Mouse (Mus musculus): ENCODE measurements around the gene Raet1e. TPM values are rescaled to one million over a fixed set of nuclear protein-coding genes. Genes with fewer than 3 reads are reported as not detected.
"Not testable (repeated sequence)": the region's sequence is repeated elsewhere in the genome, so short reads cannot be mapped to it uniquely, and the experiment has no call there.

Gene Raet1e
- polyA plus RNA-seq, 1 experiment from 2014 or later, result 2.3 TPM

- H3K4me3 ChIP-seq (ENCODE audit: low read length), result peak overlapping the region; percentile 12; the same call in 1 of the 2 replicates
Measured at GRCm38 (mm10) chr10:22163705-22164583, 5.6 kb downstream of the Raet1e start.

GRCm38 (mm10) chr10:22165328-22166003, 7.1 kb downstream of the Raet1e start:
- not testable (repeated sequence) for H3K27me3 ChIP-seq (ENCODE audit: control insufficient read depth, insufficient read depth, low read length); H3K4me1 ChIP-seq (ENCODE audit: control insufficient read depth, insufficient read depth, low read length); H3K4me2 ChIP-seq (ENCODE audit: low read depth, low read length); H3K27ac ChIP-seq (ENCODE audit: low read length); ATAC-seq (replicated peaks; ENCODE audit: extremely low read depth, insufficient read depth, low FRiP score); H3K9me3 ChIP-seq (replicated peaks; ENCODE audit: control insufficient read depth, low read length); H3K4me3 ChIP-seq (ENCODE audit: low read length); H3K9ac ChIP-seq (ENCODE audit: low read length); H3K36me3 ChIP-seq (ENCODE audit: control insufficient read depth, insufficient read depth)
- WGBS, result 57% methylated on average over 5 of the region's 5 CpGs

More at GRCm38 (mm10) chr10:22163705-22164583, 5.6 kb downstream of the Raet1e start:
- not testable (repeated sequence) for H3K27ac ChIP-seq (ENCODE audit: low read length); H3K9ac ChIP-seq (ENCODE audit: low read length); H3K4me1 ChIP-seq (ENCODE audit: control insufficient read depth, insufficient read depth, low read length); H3K9me3 ChIP-seq (replicated peaks; ENCODE audit: control insufficient read depth, low read length); H3K36me3 ChIP-seq (ENCODE audit: control insufficient read depth, insufficient read depth); ATAC-seq (replicated peaks; ENCODE audit: extremely low read depth, insufficient read depth, low FRiP score)
- Histone ChIP-seq H3K4me2 (ENCODE audit: low read depth, low read length) (peak overlapping the region; percentile 48), H3K27me3 (ENCODE audit: control insufficient read depth, insufficient read depth, low read length) (peaks cover 12% of the 10 kb centered on the region)
- 30% methylated on average over 14 of the region's 16 CpGs for WGBS

- H3K4me1 ChIP-seq (ENCODE audit: control insufficient read depth, insufficient read depth, low read length); ATAC-seq (replicated peaks; ENCODE audit: extremely low read depth, insufficient read depth, low FRiP score); H3K27ac ChIP-seq (ENCODE audit: low read length); H3K9ac ChIP-seq (ENCODE audit: low read length); H3K4me2 ChIP-seq (ENCODE audit: low read depth, low read length); H3K27me3 ChIP-seq (ENCODE audit: control insufficient read depth, insufficient read depth, low read length); H3K36me3 ChIP-seq (ENCODE audit: control insufficient read depth, insufficient read depth); H3K4me3 ChIP-seq (ENCODE audit: low read length); H3K9me3 ChIP-seq (replicated peaks; ENCODE audit: control insufficient read depth, low read length): not testable (repeated sequence)
- WGBS, result 61% methylated on average over 2 of the region's 2 CpGs
Measured at GRCm38 (mm10) chr10:22166025-22166424, 7.7 kb downstream of the Raet1e start.

- ATAC-seq (replicated peaks; ENCODE audit: extremely low read depth, insufficient read depth, low FRiP score); H3K36me3 ChIP-seq (ENCODE audit: control insufficient read depth, insufficient read depth); H3K4me3 ChIP-seq (ENCODE audit: low read length); H3K27me3 ChIP-seq (ENCODE audit: control insufficient read depth, insufficient read depth, low read length); H3K4me2 ChIP-seq (ENCODE audit: low read depth, low read length); H3K9ac ChIP-seq (ENCODE audit: low read length); H3K27ac ChIP-seq (ENCODE audit: low read length); H3K4me1 ChIP-seq (ENCODE audit: control insufficient read depth, insufficient read depth, low read length); H3K9me3 ChIP-seq (replicated peaks; ENCODE audit: control insufficient read depth, low read length): not testable (repeated sequence)
- 65% methylated on average over 1 of the region's 1 CpGs for WGBS
Measured at GRCm38 (mm10) chr10:22167061-22167460, 8.7 kb downstream of the Raet1e start.

GRCm38 (mm10) chr10:22169116-22169515, 10.7 kb downstream of the Raet1e start:
- H3K4me3 ChIP-seq (ENCODE audit: low read length); H3K4me2 ChIP-seq (ENCODE audit: low read depth, low read length); H3K27ac ChIP-seq (ENCODE audit: low read length); H3K27me3 ChIP-seq (ENCODE audit: control insufficient read depth, insufficient read depth, low read length); ATAC-seq (replicated peaks; ENCODE audit: extremely low read depth, insufficient read depth, low FRiP score); H3K36me3 ChIP-seq (ENCODE audit: control insufficient read depth, insufficient read depth); H3K9ac ChIP-seq (ENCODE audit: low read length); H3K4me1 ChIP-seq (ENCODE audit: control insufficient read depth, insufficient read depth, low read length); H3K9me3 ChIP-seq (replicated peaks; ENCODE audit: control insufficient read depth, low read length): not testable (repeated sequence)

- H3K27me3 ChIP-seq (ENCODE audit: control insufficient read depth, insufficient read depth, low read length); H3K4me1 ChIP-seq (ENCODE audit: control insufficient read depth, insufficient read depth, low read length); H3K27ac ChIP-seq (ENCODE audit: low read length); H3K36me3 ChIP-seq (ENCODE audit: control insufficient read depth, insufficient read depth); ATAC-seq (replicated peaks; ENCODE audit: extremely low read depth, insufficient read depth, low FRiP score); H3K9me3 ChIP-seq (replicated peaks; ENCODE audit: control insufficient read depth, low read length); H3K9ac ChIP-seq (ENCODE audit: low read length): not testable (repeated sequence)
- 45% methylated on average over 4 of the region's 5 CpGs for WGBS
- Histone ChIP-seq H3K4me2 (ENCODE audit: low read depth, low read length) (peak overlapping the region; percentile 50), H3K4me3 (ENCODE audit: low read length) (0 out of 2 replicates have a peak overlapping the region, but pooled peaks have one; percentile 10)
Measured at GRCm38 (mm10) chr10:22172431-22173334, 14.3 kb downstream of the Raet1e start.

- ATAC-seq (replicated peaks; ENCODE audit: extremely low read depth, insufficient read depth, low FRiP score), result 0 out of 2 replicates have a peak, but pooled peaks have one; percentile 52
- not testable (repeated sequence) for H3K4me1 ChIP-seq (ENCODE audit: control insufficient read depth, insufficient read depth, low read length); H3K27ac ChIP-seq (ENCODE audit: low read length); H3K9ac ChIP-seq (ENCODE audit: low read length); H3K9me3 ChIP-seq (replicated peaks; ENCODE audit: control insufficient read depth, low read length); H3K36me3 ChIP-seq (ENCODE audit: control insufficient read depth, insufficient read depth); H3K27me3 ChIP-seq (ENCODE audit: control insufficient read depth, insufficient read depth, low read length)
- Histone ChIP-seq H3K4me3 (ENCODE audit: low read length) (0 out of 2 replicates have a peak overlapping the region, but pooled peaks have one; percentile 10), H3K4me2 (ENCODE audit: low read depth, low read length) (peak overlapping the region; percentile 50)
- 14% methylated on average over 11 of the region's 17 CpGs for WGBS
Measured at GRCm38 (mm10) chr10:22173335-22174189, 15.2 kb downstream of the Raet1e start.

GRCm38 (mm10) chr10:22174190-22174487, 15.8 kb downstream of the Raet1e start:
- not testable (repeated sequence) for H3K4me3 ChIP-seq (ENCODE audit: low read length); H3K9me3 ChIP-seq (replicated peaks; ENCODE audit: control insufficient read depth, low read length); H3K27ac ChIP-seq (ENCODE audit: low read length); ATAC-seq (replicated peaks; ENCODE audit: extremely low read depth, insufficient read depth, low FRiP score); H3K27me3 ChIP-seq (ENCODE audit: control insufficient read depth, insufficient read depth, low read length); H3K36me3 ChIP-seq (ENCODE audit: control insufficient read depth, insufficient read depth); H3K4me2 ChIP-seq (ENCODE audit: low read depth, low read length); H3K4me1 ChIP-seq (ENCODE audit: control insufficient read depth, insufficient read depth, low read length); H3K9ac ChIP-seq (ENCODE audit: low read length)
- 89% methylated on average over 2 of the region's 2 CpGs for WGBS
